Mouse (Mus musculus): Measurements from ENCODE around the gene Shroom4.
"Not testable (repeated sequence)": the region's sequence is repeated elsewhere in the genome, so short reads cannot be mapped to it uniquely, and the experiment has no call there.

The Shroom4 gene

GRCm38 (mm10) chrX:6399626-6400397, at the start of gene Shroom4:
Gene Shroom4, plus strand, starts transcription at chrX:6399854.
- peak; percentile 66 for DNase-seq

- no peak for DNase-seq
These were observed 42.8 kb upstream of the Shroom4 start for GRCm38 (mm10) chrX:6356876-6357275.

- DNase-seq, result no peak
These were observed 42.0 kb upstream of the Shroom4 start for GRCm38 (mm10) chrX:6357503-6358114.

GRCm38 (mm10) chrX:6368822-6369221, 30.8 kb upstream of the Shroom4 start:
- DNase-seq, result no peak

GRCm38 (mm10) chrX:6370706-6371105, 28.9 kb upstream of the Shroom4 start:
- DNase-seq, result no peak

- no peak for DNase-seq
These were observed 5.8 kb upstream of the Shroom4 start for GRCm38 (mm10) chrX:6393861-6394260.

- DNase-seq, result no peak
These were observed 461 bp upstream of the Shroom4 start for GRCm38 (mm10) chrX:6399193-6399592.

GRCm38 (mm10) chrX:6400398-6401020, 855 bp downstream of the Shroom4 start:
- DNase-seq, result peak; percentile 3

GRCm38 (mm10) chrX:6402921-6403320, 3.3 kb downstream of the Shroom4 start:
- DNase-seq, result no peak

- no peak for DNase-seq
These were observed 9.5 kb downstream of the Shroom4 start for GRCm38 (mm10) chrX:6409114-6409513.

- DNase-seq, result no peak
These were observed 15.8 kb downstream of the Shroom4 start for GRCm38 (mm10) chrX:6415412-6415811.

GRCm38 (mm10) chrX:6415936-6416335, 16.3 kb downstream of the Shroom4 start:
- no peak for DNase-seq

- DNase-seq, result no peak
These were observed 18.5 kb downstream of the Shroom4 start for GRCm38 (mm10) chrX:6418140-6418539.

GRCm38 (mm10) chrX:6435260-6435659, 35.6 kb downstream of the Shroom4 start:
- no peak for DNase-seq

- no peak for DNase-seq
These were observed 46.8 kb downstream of the Shroom4 start for GRCm38 (mm10) chrX:6446422-6446821.

GRCm38 (mm10) chrX:6448001-6448400, 48.3 kb downstream of the Shroom4 start:
- DNase-seq, result no peak

GRCm38 (mm10) chrX:6453220-6453619, 53.6 kb downstream of the Shroom4 start:
- no peak for DNase-seq

GRCm38 (mm10) chrX:6469251-6469650, 69.6 kb downstream of the Shroom4 start:
- DNase-seq, result not testable (repeated sequence)

GRCm38 (mm10) chrX:6472563-6472962, 72.9 kb downstream of the Shroom4 start:
- DNase-seq, result not testable (repeated sequence)

GRCm38 (mm10) chrX:6475177-6475576, 75.5 kb downstream of the Shroom4 start:
- no peak for DNase-seq

- no peak for DNase-seq
These were observed 82.6 kb downstream of the Shroom4 start for GRCm38 (mm10) chrX:6482268-6482667.

- DNase-seq, result no peak
These were observed 84.2 kb downstream of the Shroom4 start for GRCm38 (mm10) chrX:6483817-6484216.

- DNase-seq, result no peak
These were observed 90.8 kb downstream of the Shroom4 start for GRCm38 (mm10) chrX:6490433-6490832.

GRCm38 (mm10) chrX:6495456-6495855, 95.8 kb downstream of the Shroom4 start:
- DNase-seq, result no peak
